Mouse (Mus musculus): Measurements from ENCODE around the gene Il1rapl1. TPM values are rescaled to one million over a fixed set of nuclear protein-coding genes. Genes with fewer than 3 reads are reported as not detected.

The Il1rapl1 gene
- polyA plus RNA-seq (2015; fragmentation: Nextera tagmentation; extraction: Ambion mirVana), result 0.51 and 0.56 TPM in 2 replicates

- WGBS, result 19% methylated on average over 12 of the region's 12 CpGs
- ATAC-seq (ENCODE audit: insufficient number of reproducible peaks, low FRiP score, low TSS enrichment, low read depth), result no peak
- H3K9ac ChIP-seq, result no peak within 1 kb of the TSS
These were observed at the start of gene Il1rapl1 for GRCm38 (mm10) chrX:88115609-88116073. Il1rapl1 (minus strand) TSS chrX:88115645.

GRCm38 (mm10) chrX:88158037-88158436 lies 42.6 kb upstream of the Il1rapl1 start:
- H3K36me3 ChIP-seq, result no peaks in the 10 kb centered on the region
- no peak overlapping the region for H3K4me3 ChIP-seq
- no peak overlapping the region for H3K4me2 ChIP-seq
- H3K27ac ChIP-seq, result no peak overlapping the region
- no peak for ATAC-seq (ENCODE audit: insufficient number of reproducible peaks, low FRiP score, low TSS enrichment, low read depth)
- no peak overlapping the region for H3K9ac ChIP-seq
- H3K4me1 ChIP-seq, result no peaks in the 10 kb centered on the region
- 38% methylated on average over 2 of the region's 2 CpGs for WGBS
- no peaks in the 10 kb centered on the region for H3K27me3 ChIP-seq
- H3K9me3 ChIP-seq, result no peaks in the 10 kb centered on the region

More at GRCm38 (mm10) chrX:88115609-88116073, at the start of gene Il1rapl1:
- peak within 1 kb of the TSS; percentile 39 for H3K4me3 ChIP-seq
- H3K9me3 ChIP-seq, result no peaks in the 10 kb centered on the region
- peak within 1 kb of the TSS; percentile 43 for H3K4me2 ChIP-seq
- H3K27me3 ChIP-seq, result no peaks in the 10 kb centered on the region
- H3K36me3 ChIP-seq, result no peaks in the 10 kb centered on the region
- no peak within 1 kb of the TSS for H3K27ac ChIP-seq
- H3K4me1 ChIP-seq, result no peaks in the 10 kb centered on the region

- no peaks in the 10 kb centered on the region for H3K9me3 ChIP-seq
- no peaks in the 10 kb centered on the region for H3K27me3 ChIP-seq
- H3K27ac ChIP-seq, result no peak overlapping the region
- no peak for ATAC-seq (ENCODE audit: insufficient number of reproducible peaks, low FRiP score, low TSS enrichment, low read depth)
- H3K4me2 ChIP-seq, result no peak overlapping the region
- no peak overlapping the region for H3K4me3 ChIP-seq
- WGBS, result 61% methylated on average over 3 of the region's 3 CpGs
- no peak overlapping the region for H3K9ac ChIP-seq
- no peaks in the 10 kb centered on the region for H3K4me1 ChIP-seq
- H3K36me3 ChIP-seq, result no peaks in the 10 kb centered on the region
These were observed 10.2 kb upstream of the Il1rapl1 start for GRCm38 (mm10) chrX:88125612-88126011.

GRCm38 (mm10) chrX:88120070-88120469 lies 4.6 kb upstream of the Il1rapl1 start:
- Histone ChIP-seq H3K9ac (no peak overlapping the region), H3K36me3 (no peaks in the 10 kb centered on the region), H3K4me1 (no peaks in the 10 kb centered on the region), H3K4me2 (no peak overlapping the region), H3K27ac (no peak overlapping the region), H3K9me3 (no peaks in the 10 kb centered on the region), H3K27me3 (no peaks in the 10 kb centered on the region), H3K4me3 (no peak overlapping the region)
- ATAC-seq (ENCODE audit: insufficient number of reproducible peaks, low FRiP score, low TSS enrichment, low read depth), result no peak
- 65% methylated on average over 3 of the region's 3 CpGs for WGBS

DNA sequence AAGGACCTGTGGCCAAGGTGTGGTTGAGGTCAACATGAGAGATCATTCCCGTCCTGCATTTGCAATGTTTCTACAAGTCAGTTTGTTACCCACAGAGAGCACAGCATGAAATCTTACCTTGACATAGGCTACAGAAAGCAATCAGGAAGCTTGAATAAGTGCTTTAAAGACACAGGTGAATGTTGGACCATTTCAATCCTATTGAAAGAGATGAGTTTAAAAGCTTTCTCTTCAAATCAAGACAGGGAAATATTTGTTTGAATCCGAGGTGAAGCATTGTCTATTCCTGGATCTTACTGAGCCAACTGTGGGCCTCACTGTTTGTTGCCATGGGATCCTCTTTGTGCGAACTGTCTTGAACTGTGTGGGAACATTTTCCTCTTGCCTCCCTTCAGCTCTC lies 2.4 kb upstream of the Il1rapl1 start:
- no peaks in the 10 kb centered on the region for H3K36me3 ChIP-seq
- H3K4me3 ChIP-seq, result no peak overlapping the region
- no peak overlapping the region for H3K27ac ChIP-seq
- H3K4me1 ChIP-seq, result no peaks in the 10 kb centered on the region
- WGBS, result 61% methylated on average over 3 of the region's 3 CpGs
- no peak for ATAC-seq (ENCODE audit: insufficient number of reproducible peaks, low FRiP score, low TSS enrichment, low read depth)
- no peaks in the 10 kb centered on the region for H3K9me3 ChIP-seq
- no peak overlapping the region for H3K4me2 ChIP-seq
- no peak overlapping the region for H3K9ac ChIP-seq
- H3K27me3 ChIP-seq, result no peaks in the 10 kb centered on the region

DNA sequence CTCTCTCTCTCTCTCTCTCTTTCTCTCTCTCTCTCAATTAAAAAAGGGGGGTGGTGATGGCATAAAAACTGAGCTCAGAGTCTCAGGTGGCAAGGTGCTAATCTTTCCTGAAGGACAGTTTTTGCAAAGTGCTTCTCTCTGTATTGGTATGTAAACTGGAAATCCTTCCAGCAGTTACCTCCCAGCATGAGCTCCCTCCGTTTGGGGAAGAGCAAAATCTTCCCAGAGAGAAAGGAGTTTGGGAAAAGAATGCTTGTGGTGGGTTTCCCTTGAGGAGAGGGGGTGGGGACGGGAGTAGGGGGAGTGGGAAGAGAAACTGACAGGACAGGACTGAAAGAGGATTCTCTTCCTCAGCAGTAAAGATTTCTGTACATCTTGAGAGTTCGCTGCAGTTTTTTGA lies 881 bp upstream of the Il1rapl1 start:
- Histone ChIP-seq H3K9me3 (no peaks in the 10 kb centered on the region), H3K27me3 (no peaks in the 10 kb centered on the region), H3K27ac (no peak overlapping the region), H3K4me1 (no peaks in the 10 kb centered on the region), H3K4me3 (peak overlapping the region; percentile 39; the same call in 1 of the 2 replicates), H3K4me2 (peak overlapping the region; percentile 43), H3K9ac (no peak overlapping the region), H3K36me3 (no peaks in the 10 kb centered on the region)
- ATAC-seq (ENCODE audit: insufficient number of reproducible peaks, low FRiP score, low TSS enrichment, low read depth), result no peak
- 7% methylated on average over 3 of the region's 3 CpGs for WGBS

- no peak for ATAC-seq (ENCODE audit: insufficient number of reproducible peaks, low FRiP score, low TSS enrichment, low read depth)
- no peaks in the 10 kb centered on the region for H3K27me3 ChIP-seq
- no peak overlapping the region for H3K4me3 ChIP-seq
- H3K4me1 ChIP-seq, result no peaks in the 10 kb centered on the region
- H3K9me3 ChIP-seq, result no peaks in the 10 kb centered on the region
- no peak overlapping the region for H3K4me2 ChIP-seq
- H3K9ac ChIP-seq, result no peak overlapping the region
- H3K27ac ChIP-seq, result no peak overlapping the region
- no peaks in the 10 kb centered on the region for H3K36me3 ChIP-seq
- WGBS, result 58% methylated on average over 6 of the region's 6 CpGs
These were observed 1.9 kb downstream of the Il1rapl1 start for GRCm38 (mm10) chrX:88113561-88113960.

- Histone ChIP-seq H3K4me1 (no peaks in the 10 kb centered on the region), H3K9me3 (no peaks in the 10 kb centered on the region), H3K36me3 (no peaks in the 10 kb centered on the region), H3K9ac (no peak overlapping the region), H3K4me2 (no peak overlapping the region), H3K4me3 (no peak overlapping the region), H3K27me3 (no peaks in the 10 kb centered on the region), H3K27ac (no peak overlapping the region)
- WGBS, result 30% methylated on average over 2 of the region's 2 CpGs
- no peak for ATAC-seq (ENCODE audit: insufficient number of reproducible peaks, low FRiP score, low TSS enrichment, low read depth)
These were observed 3.2 kb downstream of the Il1rapl1 start for GRCm38 (mm10) chrX:88112254-88112653.

GRCm38 (mm10) chrX:88109733-88110132 lies 5.7 kb downstream of the Il1rapl1 start:
- H3K36me3 ChIP-seq, result no peaks in the 10 kb centered on the region
- no peak for ATAC-seq (ENCODE audit: insufficient number of reproducible peaks, low FRiP score, low TSS enrichment, low read depth)
- no peak overlapping the region for H3K4me2 ChIP-seq
- no peaks in the 10 kb centered on the region for H3K9me3 ChIP-seq
- H3K9ac ChIP-seq, result no peak overlapping the region
- no peak overlapping the region for H3K27ac ChIP-seq
- H3K4me1 ChIP-seq, result no peaks in the 10 kb centered on the region
- no peaks in the 10 kb centered on the region for H3K27me3 ChIP-seq
- H3K4me3 ChIP-seq, result no peak overlapping the region
- 82% methylated on average over 2 of the region's 2 CpGs for WGBS

GRCm38 (mm10) chrX:88093936-88094569 lies 21.4 kb downstream of the Il1rapl1 start:
- Histone ChIP-seq H3K27ac (no peak overlapping the region), H3K9me3 (no peaks in the 10 kb centered on the region), H3K9ac (no peak overlapping the region), H3K4me3 (no peak overlapping the region), H3K36me3 (no peaks in the 10 kb centered on the region), H3K4me1 (no peaks in the 10 kb centered on the region), H3K4me2 (no peak overlapping the region), H3K27me3 (no peaks in the 10 kb centered on the region)
- no peak for ATAC-seq (ENCODE audit: insufficient number of reproducible peaks, low FRiP score, low TSS enrichment, low read depth)

DNA sequence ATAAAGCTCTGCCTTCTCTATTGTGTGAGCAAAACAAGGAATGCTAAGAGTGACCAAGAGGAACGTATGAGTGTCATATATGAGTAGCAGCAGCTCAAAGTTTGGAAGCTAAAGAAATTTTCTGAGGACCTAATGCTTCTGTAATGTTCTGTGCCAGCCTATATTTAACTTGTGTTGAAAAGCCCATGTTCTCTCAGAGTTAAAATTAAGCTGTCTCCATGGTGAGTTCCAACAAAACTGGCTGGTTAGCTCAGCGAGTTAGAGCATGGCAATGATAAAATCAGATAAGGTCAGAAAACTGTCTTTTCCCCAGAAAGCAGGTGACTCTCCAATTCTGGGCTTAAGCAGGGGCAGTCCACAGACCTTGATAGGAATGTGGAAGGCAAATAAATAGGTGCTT lies 25.6 kb downstream of the Il1rapl1 start:
- no peaks in the 10 kb centered on the region for H3K4me1 ChIP-seq
- no peak overlapping the region for H3K9ac ChIP-seq
- WGBS, result 55% methylated on average over 2 of the region's 2 CpGs
- no peak overlapping the region for H3K4me3 ChIP-seq
- H3K27me3 ChIP-seq, result no peaks in the 10 kb centered on the region
- no peak for ATAC-seq (ENCODE audit: insufficient number of reproducible peaks, low FRiP score, low TSS enrichment, low read depth)
- H3K36me3 ChIP-seq, result no peaks in the 10 kb centered on the region
- H3K27ac ChIP-seq, result no peak overlapping the region
- H3K9me3 ChIP-seq, result no peaks in the 10 kb centered on the region
- H3K4me2 ChIP-seq, result no peak overlapping the region

- Histone ChIP-seq H3K9me3 (no peaks in the 10 kb centered on the region), H3K9ac (no peak overlapping the region), H3K4me3 (no peak overlapping the region), H3K27me3 (no peaks in the 10 kb centered on the region), H3K27ac (no peak overlapping the region), H3K4me1 (no peaks in the 10 kb centered on the region), H3K4me2 (no peak overlapping the region), H3K36me3 (no peaks in the 10 kb centered on the region)
- ATAC-seq (ENCODE audit: insufficient number of reproducible peaks, low FRiP score, low TSS enrichment, low read depth), result no peak
- WGBS, result 53% methylated on average over 7 of the region's 7 CpGs
These were observed 42.6 kb downstream of the Il1rapl1 start for GRCm38 (mm10) chrX:88072741-88073419.
